Mouse (Mus musculus): ENCODE results near the gene Noxo1. TPM values are rescaled to one million over a fixed set of nuclear protein-coding genes. Genes with fewer than 3 reads are reported as not detected.

Gene Noxo1
- polyA plus RNA-seq, 1 experiment from 2014 or later: 2.3 TPM

GRCm38 (mm10) chr17:24727618-24728017, 31.6 kb downstream of the Noxo1 start, which contains the start of gene Rpl3l:
Rpl3l (plus strand) TSS chr17:24727820.
- WGBS: 76% methylated on average over 2 of the region's 2 CpGs
- Histone ChIP-seq H3K27me3 (ENCODE audit: low read depth, poor library complexity, severe bottlenecking) (no peaks in the 10 kb centered on the region), H3K27ac (no peak within 1 kb of the TSS), H3K4me1 (peaks cover 17% of the 10 kb centered on the region), H3K36me3 (peaks cover 1% of the 10 kb centered on the region), H3K9me3 (replicated peaks) (no peaks in the 10 kb centered on the region), H3K4me3 (no peak within 1 kb of the TSS)
- DNase-seq (ENCODE audit: low spot score): no peak

DNA sequence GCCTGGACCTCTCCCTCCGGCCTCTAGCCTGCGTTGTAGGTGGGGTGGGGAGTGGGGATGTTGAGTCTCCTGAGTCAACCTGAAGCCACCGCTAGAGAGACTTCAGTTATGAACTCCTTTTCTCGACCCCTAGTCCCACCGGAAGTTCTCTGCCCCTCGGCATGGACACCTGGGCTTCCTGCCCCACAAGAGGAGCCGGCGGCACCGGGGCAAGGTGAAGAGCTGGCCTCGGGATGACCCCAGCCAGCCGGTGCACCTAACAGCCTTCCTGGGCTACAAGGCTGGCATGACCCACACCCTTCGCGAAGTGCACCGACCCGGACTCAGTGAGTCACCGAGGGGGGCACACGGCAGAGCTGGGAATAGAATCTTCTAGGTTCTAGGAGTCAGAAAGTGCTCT, 32.1 kb downstream of the Noxo1 start:
- no peaks in the 10 kb centered on the region for H3K27me3 ChIP-seq (ENCODE audit: low read depth, poor library complexity, severe bottlenecking)
- H3K27ac ChIP-seq: no peak overlapping the region
- no peak for DNase-seq (ENCODE audit: low spot score)
- no peaks in the 10 kb centered on the region for H3K9me3 ChIP-seq (replicated peaks)
- WGBS: 76% methylated on average over 17 of the region's 17 CpGs
- H3K4me3 ChIP-seq: no peak overlapping the region
- peaks cover 11% of the 10 kb centered on the region for H3K4me1 ChIP-seq
- no peaks in the 10 kb centered on the region for H3K36me3 ChIP-seq

- Histone ChIP-seq H3K27ac (no peak overlapping the region), H3K36me3 (no peaks in the 10 kb centered on the region), H3K4me1 (peaks cover 4% of the 10 kb centered on the region; the same call in 1 of the 2 replicates), H3K27me3 (ENCODE audit: low read depth, poor library complexity, severe bottlenecking) (no peaks in the 10 kb centered on the region), H3K4me3 (no peak overlapping the region), H3K9me3 (replicated peaks) (no peaks in the 10 kb centered on the region)
- 91% methylated on average over 6 of the region's 6 CpGs for WGBS
- no peak for DNase-seq (ENCODE audit: low spot score)
These were observed 33.0 kb downstream of the Noxo1 start for GRCm38 (mm10) chr17:24729067-24729466.

- DNase-seq (ENCODE audit: low spot score): no peak
- Histone ChIP-seq H3K27ac (no peak overlapping the region), H3K4me1 (peaks cover 6% of the 10 kb centered on the region; the same call in 1 of the 2 replicates), H3K36me3 (no peaks in the 10 kb centered on the region), H3K9me3 (replicated peaks) (no peaks in the 10 kb centered on the region), H3K27me3 (ENCODE audit: low read depth, poor library complexity, severe bottlenecking) (no peaks in the 10 kb centered on the region), H3K4me3 (no peak overlapping the region)
- WGBS: 84% methylated on average over 14 of the region's 14 CpGs
These were observed 34.8 kb downstream of the Noxo1 start for GRCm38 (mm10) chr17:24730787-24731186.

DNA sequence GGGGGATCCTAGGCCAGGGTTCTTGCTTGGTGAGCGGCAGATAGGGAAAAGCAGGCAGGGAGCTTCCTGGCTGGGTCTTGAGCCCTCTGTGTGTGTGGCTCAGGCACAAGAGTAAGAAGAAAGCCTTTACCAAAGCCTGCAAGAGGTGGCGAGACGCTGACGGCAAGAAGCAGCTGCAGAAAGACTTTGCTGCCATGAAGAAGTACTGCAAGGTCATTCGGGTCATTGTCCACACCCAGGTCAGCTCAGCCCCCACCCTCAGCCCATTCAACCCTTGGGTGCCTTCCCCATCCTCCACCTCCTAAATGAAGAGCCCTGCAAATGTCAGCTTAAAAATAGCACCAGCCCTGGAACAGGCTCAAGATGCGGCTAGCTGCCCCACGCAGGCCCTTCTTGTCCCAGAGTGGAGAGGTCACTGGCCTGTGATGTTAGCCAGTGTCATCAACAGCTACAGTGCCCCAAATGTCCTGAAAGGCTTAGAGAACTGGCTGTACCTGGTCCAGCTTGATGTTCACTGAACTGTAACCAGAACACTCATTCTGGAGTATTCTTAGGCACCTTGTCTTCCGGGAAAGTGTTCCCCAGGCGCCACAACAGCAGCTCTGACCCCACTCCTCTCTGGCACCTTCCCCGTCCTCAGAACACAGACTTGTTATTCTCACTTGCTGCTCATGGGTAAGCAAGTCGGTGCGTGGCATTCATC, 36.4 kb downstream of the Noxo1 start:
- 83% methylated on average over 12 of the region's 12 CpGs for WGBS
- DNase-seq (ENCODE audit: low spot score): no peak
- Histone ChIP-seq H3K4me3 (no peak overlapping the region), H3K9me3 (replicated peaks) (no peaks in the 10 kb centered on the region), H3K27ac (no peak overlapping the region), H3K4me1 (peaks cover 19% of the 10 kb centered on the region), H3K36me3 (no peaks in the 10 kb centered on the region), H3K27me3 (ENCODE audit: low read depth, poor library complexity, severe bottlenecking) (no peaks in the 10 kb centered on the region)

DNA sequence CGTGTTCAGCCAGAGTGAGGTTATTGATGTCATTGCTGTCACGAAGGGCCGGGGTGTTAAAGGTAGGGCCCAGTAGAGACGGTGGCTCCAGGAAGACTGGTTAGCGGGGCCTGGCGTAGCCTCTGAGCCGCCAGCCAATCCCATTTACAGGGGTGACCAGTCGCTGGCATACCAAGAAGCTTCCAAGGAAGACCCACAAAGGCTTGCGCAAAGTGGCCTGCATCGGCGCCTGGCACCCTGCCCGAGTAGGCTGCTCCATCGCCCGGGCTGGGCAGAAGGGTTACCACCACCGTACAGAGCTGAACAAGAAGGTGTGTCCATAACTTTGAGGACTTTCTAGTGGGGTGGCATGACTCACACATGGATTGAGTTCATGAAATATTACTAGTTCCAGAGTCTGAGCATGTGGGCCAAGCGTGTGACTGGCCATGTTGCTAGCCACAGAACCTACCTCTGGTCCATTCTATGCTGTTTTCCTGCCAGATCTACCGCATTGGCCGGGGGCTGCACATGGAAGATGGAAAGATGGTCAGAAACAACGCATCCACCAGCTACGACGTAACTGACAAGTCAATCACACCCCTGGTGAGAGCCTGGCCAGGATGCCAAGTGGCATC, 37.5 kb downstream of the Noxo1 start:
- 89% methylated on average over 21 of the region's 21 CpGs for WGBS

DNA sequence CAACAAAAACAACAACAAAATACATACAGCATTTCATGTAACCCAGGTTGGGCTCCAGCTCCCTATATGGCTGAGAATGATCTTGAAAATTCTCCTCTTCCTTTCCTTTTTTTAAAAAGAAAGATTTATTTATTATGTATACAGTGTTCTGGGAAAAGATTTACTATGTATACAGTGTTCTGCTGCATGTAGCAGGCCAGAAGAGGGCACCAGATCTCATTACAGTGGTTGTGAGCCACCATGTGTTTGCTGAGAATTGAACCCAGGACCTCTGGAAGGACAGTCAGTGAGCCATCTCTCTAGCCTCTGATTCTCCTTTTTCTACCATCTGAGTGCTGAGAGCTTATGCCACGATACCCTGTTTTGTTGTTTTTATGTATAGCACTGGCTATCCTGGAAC, 38.5 kb downstream of the Noxo1 start:
- WGBS: 94% methylated on average over 1 of the region's 1 CpGs
- Histone ChIP-seq H3K36me3 (0 out of 2 replicates have a peak, but pooled peaks cover under 1% of the 10 kb centered on the region), H3K27ac (no peak overlapping the region), H3K9me3 (replicated peaks) (no peaks in the 10 kb centered on the region), H3K4me1 (peaks cover 16% of the 10 kb centered on the region), H3K4me3 (no peak overlapping the region), H3K27me3 (ENCODE audit: low read depth, poor library complexity, severe bottlenecking) (no peaks in the 10 kb centered on the region)
- DNase-seq (ENCODE audit: low spot score): no peak

More for the DNA sequence above, 37.5 kb downstream of the Noxo1 start:
- no peaks in the 10 kb centered on the region for H3K36me3 ChIP-seq
- H3K27ac ChIP-seq: no peak overlapping the region
- H3K4me1 ChIP-seq: peaks cover 16% of the 10 kb centered on the region
- no peaks in the 10 kb centered on the region for H3K9me3 ChIP-seq (replicated peaks)
- no peak for DNase-seq (ENCODE audit: low spot score)
- H3K27me3 ChIP-seq (ENCODE audit: low read depth, poor library complexity, severe bottlenecking): no peaks in the 10 kb centered on the region
- H3K4me3 ChIP-seq: no peak overlapping the region

- Histone ChIP-seq H3K4me3 (no peak overlapping the region; the same call in 1 of the 2 replicates), H3K4me1 (peaks cover 16% of the 10 kb centered on the region), H3K9me3 (replicated peaks) (no peaks in the 10 kb centered on the region), H3K27me3 (ENCODE audit: low read depth, poor library complexity, severe bottlenecking) (no peaks in the 10 kb centered on the region), H3K27ac (0 out of 2 replicates have a peak overlapping the region, but pooled peaks have one; percentile 77), H3K36me3 (peaks cover 9% of the 10 kb centered on the region)
- WGBS: 88% methylated on average over 7 of the region's 7 CpGs
- no peak for DNase-seq (ENCODE audit: low spot score)
These were observed 39.4 kb downstream of the Noxo1 start for GRCm38 (mm10) chr17:24735446-24735845.

DNA sequence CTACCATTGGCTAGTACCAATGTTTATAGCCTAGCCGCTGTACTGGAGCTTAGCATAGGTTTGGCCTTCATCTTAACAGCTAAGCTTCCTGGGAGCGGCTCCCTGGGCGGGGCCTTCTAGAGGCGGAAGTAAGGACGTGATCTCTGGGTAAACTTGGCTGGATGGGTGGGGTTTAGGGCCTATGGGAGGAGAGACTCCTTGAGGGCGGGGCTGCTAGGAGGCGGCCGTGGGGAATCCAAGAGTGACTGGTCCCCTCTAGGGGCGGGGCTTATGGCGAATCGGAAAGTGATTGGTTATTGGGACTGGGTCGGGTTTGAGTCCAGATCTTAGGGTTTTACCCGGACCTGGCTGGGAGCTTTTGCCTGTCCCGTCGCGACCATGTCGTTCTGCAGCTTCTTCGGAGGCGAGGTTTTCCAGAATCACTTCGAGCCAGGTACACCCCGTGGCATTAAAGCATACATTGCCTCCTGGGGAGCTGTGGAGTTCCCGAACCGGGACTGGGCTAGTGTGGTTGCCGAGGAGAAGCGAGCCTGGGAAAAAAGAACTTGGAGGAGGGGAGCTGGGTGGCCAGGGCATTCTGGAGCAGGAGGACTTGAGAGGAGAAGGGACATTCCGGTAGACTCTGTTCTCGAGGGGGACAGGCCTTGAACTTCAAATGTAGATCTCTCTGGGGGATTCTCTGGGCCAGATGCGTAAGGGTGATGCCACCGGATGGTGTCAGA, 40.5 kb downstream of the Noxo1 start, which contains the start of gene Msrb1:
Msrb1 (plus strand) TSS at position 313 of the 722 bp plus-strand sequence.
- Histone ChIP-seq H3K27ac (peak within 1 kb of the TSS; percentile 77), H3K9me3 (replicated peaks) (no peaks in the 10 kb centered on the region), H3K4me3 (peak within 1 kb of the TSS; percentile 73), H3K27me3 (ENCODE audit: low read depth, poor library complexity, severe bottlenecking) (no peaks in the 10 kb centered on the region), H3K36me3 (peaks cover 17% of the 10 kb centered on the region), H3K4me1 (peaks cover 16% of the 10 kb centered on the region)
- DNase-seq (ENCODE audit: low spot score): peak; percentile 91
- WGBS: 2% methylated on average over 29 of the region's 29 CpGs

GRCm38 (mm10) chr17:24737135-24737810, 41.2 kb downstream of the Noxo1 start:
- 31% methylated on average over 8 of the region's 8 CpGs for WGBS
- peaks cover 16% of the 10 kb centered on the region for H3K4me1 ChIP-seq
- H3K36me3 ChIP-seq: peaks cover 25% of the 10 kb centered on the region
- H3K9me3 ChIP-seq (replicated peaks): no peaks in the 10 kb centered on the region
- peak overlapping the region; percentile 77; the same call in 1 of the 2 replicates for H3K27ac ChIP-seq
- peak overlapping the region; percentile 73 for H3K4me3 ChIP-seq
- DNase-seq (ENCODE audit: low spot score): no peak
- H3K27me3 ChIP-seq (ENCODE audit: low read depth, poor library complexity, severe bottlenecking): no peaks in the 10 kb centered on the region

DNA sequence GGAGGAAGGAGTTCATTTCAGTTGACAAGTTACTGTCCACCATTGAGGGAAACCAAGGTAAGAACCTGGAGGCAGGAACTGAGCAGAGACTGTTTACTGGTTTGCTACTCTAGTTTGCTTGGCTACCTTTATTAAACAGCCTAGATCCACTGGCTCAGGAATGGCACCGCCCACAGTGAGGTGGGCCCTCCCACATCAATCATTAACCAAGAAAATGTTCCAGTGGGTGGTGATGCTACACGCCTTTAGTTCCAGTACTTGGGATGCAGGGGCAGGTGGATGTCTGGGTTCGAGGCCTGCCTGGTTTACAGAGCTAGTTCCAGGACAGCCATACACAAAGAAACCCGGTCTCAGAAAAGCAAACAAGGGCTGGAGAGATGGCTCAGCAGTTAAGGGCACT, 42.2 kb downstream of the Noxo1 start:
- 91% methylated on average over 4 of the region's 4 CpGs for WGBS
- Histone ChIP-seq H3K4me1 (peaks cover 16% of the 10 kb centered on the region), H3K27ac (no peak overlapping the region), H3K27me3 (ENCODE audit: low read depth, poor library complexity, severe bottlenecking) (no peaks in the 10 kb centered on the region), H3K4me3 (no peak overlapping the region), H3K36me3 (peaks cover 30% of the 10 kb centered on the region), H3K9me3 (replicated peaks) (no peaks in the 10 kb centered on the region)
- no peak for DNase-seq (ENCODE audit: low spot score)

GRCm38 (mm10) chr17:24739926-24740325, 43.9 kb downstream of the Noxo1 start:
- Histone ChIP-seq H3K9me3 (replicated peaks) (no peaks in the 10 kb centered on the region), H3K36me3 (peaks cover 30% of the 10 kb centered on the region), H3K4me1 (peaks cover 21% of the 10 kb centered on the region), H3K27ac (no peak overlapping the region), H3K4me3 (no peak overlapping the region), H3K27me3 (ENCODE audit: low read depth, poor library complexity, severe bottlenecking) (no peaks in the 10 kb centered on the region)
- DNase-seq (ENCODE audit: low spot score): no peak
- WGBS: 81% methylated on average over 8 of the region's 8 CpGs
